ENCODE assay signal across 8 mouse cellular contexts in genomic region chr4:138217951-138218685, GRCm38 (mm10). TPM values are rescaled to one million over a fixed set of nuclear protein-coding genes. Genes with fewer than 3 reads are reported as not detected.
DNase-seq lines count a peak whose midpoint lies in the region; ATAC-seq and TF ChIP-seq lines count a peak whose summit lies in the region.

No protein-coding gene starts in this region.

- peak overlapping the region; percentile 27 for H3K4me3 ChIP-seq in lung, adult 2 months (replicated peaks; ENCODE audit: extremely low read depth, low read depth, low read length)
- peak overlapping the region; percentile 69 for H3K4me3 ChIP-seq in cortical plate, adult 2 months (ENCODE audit: insufficient read depth, low read length)

- TF ChIP-seq POLR2A in lung, adult 2 months (IDR thresholded peaks at IDR 0.05; ENCODE audit: borderline replicate concordance, extremely low read depth, low read depth, low read length): no peak
- no peak for TF ChIP-seq POLR2A in cortical plate, adult 2 months (IDR thresholded peaks at IDR 0.05; ENCODE audit: extremely low read depth, insufficient read depth, low read length)

- no peak for TF ChIP-seq CTCF in lung, adult 2 months (IDR thresholded peaks at IDR 0.05; ENCODE audit: insufficient read depth, low read length)
- no peak for TF ChIP-seq CTCF in cortical plate, adult 2 months (IDR thresholded peaks at IDR 0.05; ENCODE audit: extremely low read depth, insufficient read depth, low read length)

- DNase-seq in lung, adult 2 months: no peak
- no peak for DNase-seq in lung, postnatal 10 days
- DNase-seq in naive thymus-derived CD4-positive, alpha-beta T cell, adult 2 months (ENCODE audit: low read depth): peak; percentile 40
- no peak for DNase-seq in gastrocnemius, postnatal 25 days
- no peak for DNase-seq in yolk sac, embryonic 10.5 days (ENCODE audit: low spot score)
- DNase-seq in thymus, postnatal 0 days (ENCODE audit: low spot score): no peak

- H3K4me1 ChIP-seq in lung, adult 2 months (ENCODE audit: control insufficient read depth, insufficient read depth, low read length): peaks cover 26% of the 10 kb centered on the region
- H3K4me1 ChIP-seq in cortical plate, adult 2 months (ENCODE audit: control insufficient read depth, insufficient read depth, low read length): peaks cover 7% of the 10 kb centered on the region

- no peak overlapping the region; the same call in 1 of the 2 replicates for H3K27ac ChIP-seq in cortical plate, adult 2 months (ENCODE audit: insufficient read depth, low read length)

- ATAC-seq in inflammation-experienced regulatory T-cells, adult 6 months: peak; percentile 7

- WGBS in lung, adult 2 months: 55% methylated on average over 11 of the region's 11 CpGs

RNA-seq across cellular contexts. Expression of gene Hp1bp3, which starts 2.0 kb away (rescaled TPM):
- 53.4 and 78.4 TPM in 2 replicates for polyA plus RNA-seq in lung, adult 2 months (2012; rRNA removed)
- 156 and 165 TPM in 2 replicates for polyA plus RNA-seq in cortical plate, adult 2 months (2012; rRNA removed)
- polyA plus RNA-seq in inflammation-experienced regulatory T-cells, adult 6 months (2017; shearing (Covaris generic)): 100 to 1,000 TPM; 144 to 154 (median 152) TPM
- 10 to 100 TPM; 45.5 to 53.0 TPM for total RNA-seq in gastrocnemius, postnatal 25 days (2021)
- 155 and 173 TPM in 2 replicates for polyA plus RNA-seq in thymus, postnatal 0 days (2015; fragmentation: Nextera tagmentation; extraction: Ambion mirVana)

RNA-seq across cellular contexts. Expression of gene Sh2d5, which starts 32.1 kb away (rescaled TPM):
- polyA plus RNA-seq in lung, adult 2 months (2012; rRNA removed): 0.22 and 0.28 TPM in 2 replicates
- 89.7 and 93.2 TPM in 2 replicates for polyA plus RNA-seq in cortical plate, adult 2 months (2012; rRNA removed)
- polyA plus RNA-seq in inflammation-experienced regulatory T-cells, adult 6 months (2017; shearing (Covaris generic)): under 1 TPM; 0.16 to 0.53 (median 0.21) TPM
- under 1 TPM in 1 of 2 experiments, not detected in 1; 0.19 TPM for total RNA-seq in gastrocnemius, postnatal 25 days (2021)
- 0.61 and 0.66 TPM in 2 replicates for polyA plus RNA-seq in thymus, postnatal 0 days (2015; fragmentation: Nextera tagmentation; extraction: Ambion mirVana)

RNA-seq across cellular contexts. Expression of gene Kif17, which starts 32.1 kb away (rescaled TPM):
- polyA plus RNA-seq in lung, adult 2 months (2012; rRNA removed): 0.70 and 0.91 TPM in 2 replicates
- polyA plus RNA-seq in cortical plate, adult 2 months (2012; rRNA removed): 28.7 and 29.2 TPM in 2 replicates
- not detected for polyA plus RNA-seq in inflammation-experienced regulatory T-cells, adult 6 months (2017; shearing (Covaris generic))
- not detected for total RNA-seq in gastrocnemius, postnatal 25 days (2021)
- 0.60 and 0.78 TPM in 2 replicates for polyA plus RNA-seq in thymus, postnatal 0 days (2015; fragmentation: Nextera tagmentation; extraction: Ambion mirVana)

Comparison
In these comparisons a context has a peak if more than half of its experiments do, and no peak if none do; other contexts are left out.
1. RNA of gene Sh2d5, which starts 32.1 kb away (polyA plus RNA-seq): 89.7 to 93.2 TPM in cortical plate, adult 2 months; 0.61 to 0.66 TPM in thymus, postnatal 0 days, 0.22 to 0.28 TPM in lung, adult 2 months and 0.16 to 0.53 TPM in inflammation-experienced regulatory T-cells, adult 6 months; every median in the first group is over 10 times any median in the second.
2. RNA of gene Kif17, which starts 32.1 kb away (polyA plus RNA-seq): 28.7 to 29.2 TPM in cortical plate, adult 2 months; 0.70 to 0.91 TPM in lung, adult 2 months, 0.60 to 0.78 TPM in thymus, postnatal 0 days and not detected in inflammation-experienced regulatory T-cells, adult 6 months; every median in the first group is over 10 times any median in the second.